Mouse (Mus musculus): Measurements from ENCODE around the gene Zswim5. TPM values are rescaled to one million over a fixed set of nuclear protein-coding genes. Genes with fewer than 3 reads are reported as not detected.

The Zswim5 gene
- polyA plus RNA-seq, 1 experiment from 2014 or later, result 11.1 TPM

DNA sequence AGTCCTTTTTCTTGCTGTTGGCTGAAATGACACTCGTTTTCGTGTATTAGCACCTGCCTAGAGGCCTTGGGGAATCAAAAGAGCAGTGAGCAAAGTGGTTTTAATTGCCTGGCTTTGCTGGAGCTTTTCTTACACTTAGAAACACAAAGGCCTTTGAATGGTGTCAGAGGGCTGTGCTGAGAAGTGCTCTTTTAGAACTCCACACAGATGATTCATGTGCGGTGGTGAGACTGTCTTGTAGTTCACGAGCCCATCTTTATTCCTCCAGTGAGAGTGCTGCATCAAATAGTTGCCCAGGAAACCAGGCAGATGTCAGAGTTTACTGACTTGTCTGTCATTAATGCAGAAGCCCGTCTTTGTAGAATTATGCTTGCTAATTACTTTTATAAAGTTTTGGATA lies 66.9 kb downstream of the Zswim5 start:
- H3K27me3 ChIP-seq (replicated peaks; ENCODE audit: control insufficient read depth, insufficient read depth, low read length), result no peaks in the 10 kb centered on the region
- H3K36me3 ChIP-seq (ENCODE audit: control insufficient read depth, insufficient read depth, low read length), result no peaks in the 10 kb centered on the region
- H3K4me2 ChIP-seq (ENCODE audit: low read length), result no peak overlapping the region
- H3K4me3 ChIP-seq (ENCODE audit: low read depth, low read length), result no peak overlapping the region
- H3K4me1 ChIP-seq (ENCODE audit: control insufficient read depth, insufficient read depth, low read length), result peaks cover 21% of the 10 kb centered on the region
- peak overlapping the region; percentile 72 for H3K27ac ChIP-seq (ENCODE audit: low read depth, low read length)
- H3K9ac ChIP-seq (ENCODE audit: low read length), result 0 out of 2 replicates have a peak overlapping the region, but pooled peaks have one; percentile 13
- WGBS, result 3% methylated on average over 5 of the region's 5 CpGs
- peak; percentile 74 for DNase-seq (ENCODE audit: low spot score)
- H3K9me3 ChIP-seq (replicated peaks; ENCODE audit: control insufficient read depth, low read length), result no peaks in the 10 kb centered on the region
- ATAC-seq, result peak; percentile 72

DNA sequence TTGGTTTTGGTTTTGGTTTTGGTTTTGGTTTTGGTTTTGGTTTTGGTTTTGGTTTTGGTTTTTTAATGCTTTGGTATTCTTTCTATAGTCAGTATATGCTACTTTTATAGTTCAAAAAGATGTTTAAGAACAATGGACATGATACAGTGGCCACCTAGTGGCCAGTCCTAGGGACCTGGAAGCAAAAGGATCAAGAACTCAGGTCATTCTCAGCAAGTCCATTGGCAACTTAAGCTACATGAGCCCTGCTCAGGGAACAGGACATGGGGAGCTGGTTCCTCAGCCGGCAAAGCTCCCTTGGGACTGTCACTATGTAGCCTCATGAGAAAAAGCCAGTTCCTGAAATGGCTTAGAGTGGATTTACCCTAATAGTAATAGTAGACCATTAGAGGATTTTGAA lies 74.5 kb downstream of the Zswim5 start:
- Histone ChIP-seq H3K4me3 (ENCODE audit: low read depth, low read length) (no peak overlapping the region), H3K4me1 (ENCODE audit: control insufficient read depth, insufficient read depth, low read length) (no peaks in the 10 kb centered on the region), H3K9me3 (replicated peaks; ENCODE audit: control insufficient read depth, low read length) (no peaks in the 10 kb centered on the region), H3K27me3 (replicated peaks; ENCODE audit: control insufficient read depth, insufficient read depth, low read length) (no peaks in the 10 kb centered on the region), H3K27ac (ENCODE audit: low read depth, low read length) (no peak overlapping the region), H3K4me2 (ENCODE audit: low read length) (no peak overlapping the region), H3K36me3 (ENCODE audit: control insufficient read depth, insufficient read depth, low read length) (peaks cover 8% of the 10 kb centered on the region; the same call in 1 of the 2 replicates), H3K9ac (ENCODE audit: low read length) (no peak overlapping the region)
- ATAC-seq (no peak), DNase-seq (ENCODE audit: low spot score) (peak; percentile 27)
- 47% methylated on average over 1 of the region's 1 CpGs for WGBS

DNA sequence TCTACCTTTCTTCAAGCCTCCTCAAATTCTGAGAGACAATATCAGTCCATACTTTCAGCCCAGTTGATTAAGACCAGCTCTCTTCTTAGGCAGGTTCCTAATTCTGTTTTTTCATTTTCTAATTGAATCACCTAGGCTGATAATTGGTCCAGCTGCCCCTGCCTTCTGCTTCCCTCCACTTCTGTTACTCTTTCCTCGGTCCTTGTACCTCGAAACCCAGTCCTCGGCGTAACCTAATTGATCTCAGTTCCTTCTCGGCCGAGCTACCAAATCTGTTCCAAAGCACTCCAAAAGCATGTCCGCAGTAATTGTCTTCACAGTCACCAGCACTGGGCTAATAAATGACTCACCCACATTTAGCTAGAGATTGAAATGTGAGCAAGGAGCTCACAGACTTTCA lies 77.8 kb downstream of the Zswim5 start:
- peaks cover 8% of the 10 kb centered on the region; the same call in 1 of the 2 replicates for H3K36me3 ChIP-seq (ENCODE audit: control insufficient read depth, insufficient read depth, low read length)
- 90% methylated on average over 7 of the region's 7 CpGs for WGBS
- H3K9ac ChIP-seq (ENCODE audit: low read length), result no peak overlapping the region
- ATAC-seq, result no peak
- no peak for DNase-seq (ENCODE audit: low spot score)
- no peaks in the 10 kb centered on the region for H3K4me1 ChIP-seq (ENCODE audit: control insufficient read depth, insufficient read depth, low read length)
- no peak overlapping the region for H3K4me3 ChIP-seq (ENCODE audit: low read depth, low read length)
- no peak overlapping the region for H3K4me2 ChIP-seq (ENCODE audit: low read length)
- no peaks in the 10 kb centered on the region for H3K9me3 ChIP-seq (replicated peaks; ENCODE audit: control insufficient read depth, low read length)
- no peaks in the 10 kb centered on the region for H3K27me3 ChIP-seq (replicated peaks; ENCODE audit: control insufficient read depth, insufficient read depth, low read length)
- H3K27ac ChIP-seq (ENCODE audit: low read depth, low read length), result no peak overlapping the region

DNA sequence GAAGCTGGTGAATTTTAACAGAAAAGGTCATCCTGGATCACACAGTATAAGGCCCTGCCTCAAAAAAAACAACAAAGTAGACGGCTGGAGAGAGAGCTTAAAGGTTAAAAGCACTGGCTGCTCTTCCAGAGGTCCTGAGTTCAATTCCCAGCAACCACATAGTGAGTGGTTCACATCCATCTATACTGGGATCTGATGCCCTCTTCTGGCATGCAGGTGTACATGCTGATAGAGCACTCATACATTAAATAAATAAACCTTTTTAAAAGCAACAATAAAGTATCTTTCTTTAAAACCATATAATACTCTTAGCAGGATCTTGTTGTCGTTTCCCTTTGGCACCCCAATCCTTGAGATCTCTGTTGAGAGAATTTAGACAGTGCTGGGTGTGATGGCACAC lies 99.3 kb downstream of the Zswim5 start:
- Histone ChIP-seq H3K36me3 (ENCODE audit: control insufficient read depth, insufficient read depth, low read length) (peaks cover 69% of the 10 kb centered on the region), H3K9me3 (replicated peaks; ENCODE audit: control insufficient read depth, low read length) (no peaks in the 10 kb centered on the region), H3K9ac (ENCODE audit: low read length) (no peak overlapping the region), H3K4me2 (ENCODE audit: low read length) (no peak overlapping the region), H3K4me1 (ENCODE audit: control insufficient read depth, insufficient read depth, low read length) (no peaks in the 10 kb centered on the region), H3K4me3 (ENCODE audit: low read depth, low read length) (no peak overlapping the region), H3K27me3 (replicated peaks; ENCODE audit: control insufficient read depth, insufficient read depth, low read length) (no peaks in the 10 kb centered on the region), H3K27ac (ENCODE audit: low read depth, low read length) (no peak overlapping the region)
- DNase-seq (ENCODE audit: low spot score) (no peak), ATAC-seq (no peak)
- WGBS, result 81% methylated on average over 2 of the region's 2 CpGs

DNA sequence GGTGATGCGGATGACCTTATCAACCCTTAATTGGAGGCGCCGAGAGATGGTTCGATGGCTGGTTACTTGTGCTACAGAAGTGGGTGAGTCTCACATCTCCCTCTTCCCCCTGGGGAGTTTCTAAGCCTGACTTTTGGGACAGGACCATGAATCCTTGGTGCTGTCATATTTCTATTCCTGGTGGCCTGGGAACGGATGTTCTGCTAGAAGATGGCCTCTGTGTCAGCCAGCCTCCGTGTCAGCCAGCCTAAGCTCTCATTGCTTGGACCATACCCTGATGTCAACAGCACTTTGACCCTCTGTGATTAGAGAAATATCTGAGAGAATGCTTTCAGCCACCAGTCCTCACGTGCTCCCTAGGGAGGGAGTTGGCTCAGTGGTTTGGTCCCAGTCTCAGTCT lies 108.5 kb downstream of the Zswim5 start:
- Histone ChIP-seq H3K9me3 (replicated peaks; ENCODE audit: control insufficient read depth, low read length) (no peaks in the 10 kb centered on the region), H3K9ac (ENCODE audit: low read length) (no peak overlapping the region), H3K4me2 (ENCODE audit: low read length) (no peak overlapping the region), H3K36me3 (ENCODE audit: control insufficient read depth, insufficient read depth, low read length) (peaks cover 76% of the 10 kb centered on the region), H3K4me1 (ENCODE audit: control insufficient read depth, insufficient read depth, low read length) (no peaks in the 10 kb centered on the region), H3K27me3 (replicated peaks; ENCODE audit: control insufficient read depth, insufficient read depth, low read length) (no peaks in the 10 kb centered on the region), H3K4me3 (ENCODE audit: low read depth, low read length) (no peak overlapping the region), H3K27ac (ENCODE audit: low read depth, low read length) (no peak overlapping the region)
- ATAC-seq (no peak), DNase-seq (ENCODE audit: low spot score) (no peak)
- 93% methylated on average over 7 of the region's 7 CpGs for WGBS

DNA sequence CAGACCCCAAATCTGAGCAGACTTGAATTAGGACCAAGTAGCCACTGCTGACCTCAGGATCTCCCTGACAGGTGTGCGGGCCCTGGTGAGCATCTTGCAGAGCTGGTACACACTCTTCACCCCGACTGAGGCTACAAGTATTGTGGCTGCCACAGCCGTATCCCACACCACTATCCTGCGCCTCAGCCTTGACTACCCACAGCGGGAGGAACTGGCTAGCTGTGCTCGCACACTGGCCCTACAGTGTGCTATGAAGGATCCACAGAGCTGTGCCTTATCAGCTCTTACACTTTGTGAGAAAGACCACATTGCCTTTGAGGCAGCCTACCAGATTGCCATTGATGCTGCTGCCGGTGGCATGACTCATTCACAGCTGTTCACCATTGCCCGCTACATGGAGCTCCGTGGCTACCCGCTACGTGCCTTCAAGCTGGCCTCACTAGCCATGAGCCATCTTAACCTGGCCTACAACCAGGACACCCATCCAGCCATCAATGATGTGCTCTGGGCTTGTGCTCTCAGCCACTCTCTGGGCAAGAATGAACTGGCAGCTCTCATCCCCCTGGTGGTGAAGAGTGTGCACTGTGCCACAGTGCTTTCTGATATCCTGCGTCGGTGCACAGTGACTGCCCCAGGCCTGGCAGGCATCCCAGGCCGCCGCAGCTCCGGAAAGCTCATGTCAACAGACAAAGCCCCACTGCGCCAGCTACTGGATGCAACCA lies 109.4 kb downstream of the Zswim5 start:
- 61% methylated on average over 17 of the region's 17 CpGs for WGBS
- Histone ChIP-seq H3K4me1 (ENCODE audit: control insufficient read depth, insufficient read depth, low read length) (no peaks in the 10 kb centered on the region), H3K4me3 (ENCODE audit: low read depth, low read length) (no peak overlapping the region), H3K36me3 (ENCODE audit: control insufficient read depth, insufficient read depth, low read length) (peaks cover 69% of the 10 kb centered on the region), H3K9me3 (replicated peaks; ENCODE audit: control insufficient read depth, low read length) (no peaks in the 10 kb centered on the region), H3K27ac (ENCODE audit: low read depth, low read length) (0 out of 2 replicates have a peak overlapping the region, but pooled peaks have one; percentile 5), H3K4me2 (ENCODE audit: low read length) (no peak overlapping the region), H3K27me3 (replicated peaks; ENCODE audit: control insufficient read depth, insufficient read depth, low read length) (no peaks in the 10 kb centered on the region), H3K9ac (ENCODE audit: low read length) (no peak overlapping the region)
- ATAC-seq, result peak; percentile 89
- peak; percentile 89 for DNase-seq (ENCODE audit: low spot score)

DNA sequence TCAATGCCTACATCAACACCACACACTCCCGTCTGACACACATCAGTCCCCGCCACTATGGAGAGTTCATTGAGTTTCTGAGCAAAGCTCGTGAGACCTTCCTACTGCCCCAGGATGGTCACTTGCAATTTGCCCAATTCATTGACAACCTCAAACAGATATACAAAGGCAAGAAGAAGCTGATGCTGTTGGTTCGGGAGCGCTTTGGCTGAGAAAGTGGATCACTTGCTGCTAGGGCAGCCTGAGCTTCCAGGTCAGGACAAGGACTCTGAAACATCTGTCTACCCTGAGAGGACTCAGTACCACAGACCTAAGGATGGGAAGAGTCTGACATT lies 109.9 kb downstream of the Zswim5 start:
- H3K4me2 ChIP-seq (ENCODE audit: low read length), result no peak overlapping the region
- no peaks in the 10 kb centered on the region for H3K27me3 ChIP-seq (replicated peaks; ENCODE audit: control insufficient read depth, insufficient read depth, low read length)
- WGBS, result 64% methylated on average over 5 of the region's 5 CpGs
- DNase-seq (ENCODE audit: low spot score), result no peak
- H3K36me3 ChIP-seq (ENCODE audit: control insufficient read depth, insufficient read depth, low read length), result peaks cover 63% of the 10 kb centered on the region
- ATAC-seq, result no peak
- no peaks in the 10 kb centered on the region for H3K4me1 ChIP-seq (ENCODE audit: control insufficient read depth, insufficient read depth, low read length)
- no peak overlapping the region for H3K9ac ChIP-seq (ENCODE audit: low read length)
- no peaks in the 10 kb centered on the region for H3K9me3 ChIP-seq (replicated peaks; ENCODE audit: control insufficient read depth, low read length)
- no peak overlapping the region for H3K4me3 ChIP-seq (ENCODE audit: low read depth, low read length)
- H3K27ac ChIP-seq (ENCODE audit: low read depth, low read length), result 0 out of 2 replicates have a peak overlapping the region, but pooled peaks have one; percentile 5

DNA sequence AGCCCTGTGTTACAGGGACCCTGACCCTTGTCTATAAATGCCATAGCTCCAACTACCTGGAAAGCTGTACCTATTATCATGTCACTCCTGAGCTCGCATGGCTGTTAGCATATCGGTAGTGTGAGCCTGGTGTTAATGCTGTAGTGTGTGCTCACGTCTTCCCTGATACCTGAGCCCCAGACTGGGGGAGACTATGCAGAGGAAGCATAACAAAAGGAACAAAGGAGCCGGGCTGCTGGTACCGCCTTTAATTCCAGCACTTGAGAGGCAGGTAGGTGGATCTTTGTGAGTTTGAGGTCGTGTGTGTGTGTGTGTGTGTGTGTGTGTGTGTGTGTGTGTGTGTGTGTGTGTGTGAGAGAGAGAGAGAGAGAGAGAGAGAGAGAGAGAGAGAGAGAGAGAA lies 112.6 kb downstream of the Zswim5 start:
- H3K4me1 ChIP-seq (ENCODE audit: control insufficient read depth, insufficient read depth, low read length), result peaks cover 6% of the 10 kb centered on the region; the same call in 1 of the 2 replicates
- no peak overlapping the region for H3K9ac ChIP-seq (ENCODE audit: low read length)
- H3K4me2 ChIP-seq (ENCODE audit: low read length), result no peak overlapping the region
- H3K36me3 ChIP-seq (ENCODE audit: control insufficient read depth, insufficient read depth, low read length), result peaks cover 53% of the 10 kb centered on the region
- H3K27me3 ChIP-seq (replicated peaks; ENCODE audit: control insufficient read depth, insufficient read depth, low read length), result no peaks in the 10 kb centered on the region
- DNase-seq (ENCODE audit: low spot score), result no peak
- 50% methylated on average over 6 of the region's 6 CpGs for WGBS
- no peak overlapping the region for H3K27ac ChIP-seq (ENCODE audit: low read depth, low read length)
- H3K4me3 ChIP-seq (ENCODE audit: low read depth, low read length), result no peak overlapping the region
- no peak for ATAC-seq
- H3K9me3 ChIP-seq (replicated peaks; ENCODE audit: control insufficient read depth, low read length), result no peaks in the 10 kb centered on the region

DNA sequence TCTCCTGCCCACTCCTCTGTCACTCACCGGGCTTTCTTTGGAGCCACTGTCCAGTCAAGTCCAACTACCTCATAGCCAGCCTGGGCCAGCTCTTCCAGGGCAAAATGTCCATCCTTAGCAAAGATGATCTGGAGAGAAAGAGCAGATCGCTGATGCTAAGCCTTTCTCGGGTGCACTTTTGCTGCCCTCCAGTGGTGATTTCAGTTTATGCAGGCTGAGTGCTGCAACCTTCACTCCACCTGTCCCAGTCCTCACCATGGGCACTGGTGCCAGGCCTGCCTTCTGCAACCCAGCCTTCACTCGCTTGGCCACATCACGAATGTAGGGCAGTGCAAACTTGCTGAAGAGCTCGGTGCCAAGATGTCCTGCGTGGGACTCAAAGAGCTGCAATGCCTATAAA lies 114.2 kb downstream of the Zswim5 start:
- peaks cover 15% of the 10 kb centered on the region for H3K4me1 ChIP-seq (ENCODE audit: control insufficient read depth, insufficient read depth, low read length)
- no peaks in the 10 kb centered on the region for H3K9me3 ChIP-seq (replicated peaks; ENCODE audit: control insufficient read depth, low read length)
- H3K36me3 ChIP-seq (ENCODE audit: control insufficient read depth, insufficient read depth, low read length), result peaks cover 38% of the 10 kb centered on the region
- WGBS, result 12% methylated on average over 7 of the region's 7 CpGs
- H3K27ac ChIP-seq (ENCODE audit: low read depth, low read length), result no peak overlapping the region
- H3K4me2 ChIP-seq (ENCODE audit: low read length), result no peak overlapping the region
- ATAC-seq, result no peak
- H3K9ac ChIP-seq (ENCODE audit: low read length), result no peak overlapping the region
- H3K27me3 ChIP-seq (replicated peaks; ENCODE audit: control insufficient read depth, insufficient read depth, low read length), result no peaks in the 10 kb centered on the region
- H3K4me3 ChIP-seq (ENCODE audit: low read depth, low read length), result no peak overlapping the region
- peak; percentile 87 for DNase-seq (ENCODE audit: low spot score)
